Mouse (Mus musculus) embryonic fibroblast, embryonic 13.5 days (primary cell): Measurements from ENCODE around the gene Cyp27b1. TPM values are rescaled to one million over a fixed set of nuclear protein-coding genes. Genes with fewer than 3 reads are reported as not detected.

ENCODE experiments used
- H3K27ac ChIP-seq: 2 replicates; pipeline ENCODE4 v1.5.1; 2012; ENCODE audit warnings: low read length, control low read depth, inconsistent platforms; ENCODE audit not compliant: insufficient read depth
- H3K4me1 ChIP-seq: 2 replicates; pipeline ENCODE4 v1.6.1; 2011; ENCODE audit warnings: low read length; ENCODE audit not compliant: control insufficient read depth, insufficient read depth
- H3K4me3 ChIP-seq: 2 replicates; pipeline ENCODE4 v1.5.1; 2011; ENCODE audit warnings: mild to moderate bottlenecking, control low read depth, low read length; ENCODE audit not compliant: insufficient read depth
- CTCF ChIP-seq: IDR thresholded peaks from 2 replicates; pipeline ENCODE4 v1.5.1; 2011; ENCODE audit warnings: mild to moderate bottlenecking, control low read depth, low read length, moderate library complexity, borderline replicate concordance; ENCODE audit not compliant: insufficient read depth
- POLR2A ChIP-seq: IDR thresholded peaks from 2 replicates; pipeline ENCODE4 v1.6.1; 2011; ENCODE audit warnings: low read depth, mild to moderate bottlenecking, control low read depth, low read length, moderate library complexity
- polyA plus RNA-seq: library from polyadenylated mRNA; stranded (reverse); fragments of >200 nt; gene quantifications from 2 replicates; pipeline ENCODE4 v1.2.4, GENCODE M21; 2011; ENCODE audit warnings: low read depth; ENCODE audit not compliant: missing spikeins, insufficient read length

Cyp27b1 gene
- polyA plus RNA-seq, 1 experiment, result not detected

- TF ChIP-seq CTCF (no peak), POLR2A (no peak)
- no peak within 1 kb of the TSS for H3K27ac ChIP-seq
- H3K4me3 ChIP-seq, result no peak within 1 kb of the TSS
- 0 out of 2 replicates have a peak, but pooled peaks cover 1% of the 10 kb centered on the region for H3K4me1 ChIP-seq
These were observed 27.0 kb downstream of the Cyp27b1 start, which contains the start of gene Agap2 for GRCm38 (mm10) chr10:127075080-127075479. Gene Agap2 (plus strand): TSS chr10:127075284.

- Histone ChIP-seq H3K4me1 (0 out of 2 replicates have a peak, but pooled peaks cover 1% of the 10 kb centered on the region), H3K4me3 (no peak overlapping the region), H3K27ac (no peak overlapping the region)
- TF ChIP-seq POLR2A, result no peak
- no peak for TF ChIP-seq CTCF
These were observed 27.6 kb downstream of the Cyp27b1 start for GRCm38 (mm10) chr10:127075651-127076050.

DNA sequence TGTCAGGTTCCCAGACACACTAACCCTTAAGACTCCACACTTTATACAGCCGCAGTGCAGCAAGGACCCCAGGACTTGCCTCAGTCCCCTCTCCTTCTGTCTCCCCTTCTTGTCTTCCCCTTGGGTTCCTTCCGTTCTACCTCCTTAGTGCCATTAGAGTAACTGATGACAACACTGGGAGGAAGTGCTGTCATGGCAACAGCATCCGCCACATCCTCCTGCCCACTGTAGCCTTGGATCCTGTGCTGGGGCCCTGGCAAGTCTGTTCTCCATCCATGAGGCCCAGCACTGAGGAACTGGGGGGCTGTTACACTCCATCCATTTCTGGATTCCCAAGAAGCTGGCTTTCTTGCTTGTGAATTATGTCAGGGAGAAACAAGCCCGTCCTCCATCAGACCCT, 28.0 kb downstream of the Cyp27b1 start:
- no peak for TF ChIP-seq CTCF
- no peak for TF ChIP-seq POLR2A
- 0 out of 2 replicates have a peak, but pooled peaks cover 1% of the 10 kb centered on the region for H3K4me1 ChIP-seq
- H3K27ac ChIP-seq, result no peak overlapping the region
- H3K4me3 ChIP-seq, result no peak overlapping the region

DNA sequence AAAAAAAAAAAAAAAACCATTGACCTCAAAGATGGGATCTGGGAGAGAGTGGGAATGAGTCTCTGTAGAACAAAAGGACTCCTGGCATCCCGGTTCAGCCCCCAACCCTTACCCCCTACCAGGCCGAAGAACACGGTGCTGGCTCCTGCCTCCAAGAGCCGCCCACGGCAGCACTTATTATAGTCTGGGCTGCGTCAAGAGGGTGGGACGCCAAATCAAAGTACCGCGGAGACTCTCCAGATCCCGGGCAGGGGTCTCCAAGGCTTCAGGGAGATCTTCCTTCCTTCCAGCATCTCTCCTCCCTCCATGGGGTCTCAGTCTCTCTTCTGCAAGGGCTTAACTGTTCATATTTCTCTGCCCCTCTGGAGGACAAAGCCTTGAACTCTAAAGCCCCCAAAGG, 29.5 kb downstream of the Cyp27b1 start:
- H3K4me3 ChIP-seq, result no peak overlapping the region
- no peak for TF ChIP-seq CTCF
- no peak for TF ChIP-seq POLR2A
- H3K4me1 ChIP-seq, result 0 out of 2 replicates have a peak, but pooled peaks cover 1% of the 10 kb centered on the region

DNA sequence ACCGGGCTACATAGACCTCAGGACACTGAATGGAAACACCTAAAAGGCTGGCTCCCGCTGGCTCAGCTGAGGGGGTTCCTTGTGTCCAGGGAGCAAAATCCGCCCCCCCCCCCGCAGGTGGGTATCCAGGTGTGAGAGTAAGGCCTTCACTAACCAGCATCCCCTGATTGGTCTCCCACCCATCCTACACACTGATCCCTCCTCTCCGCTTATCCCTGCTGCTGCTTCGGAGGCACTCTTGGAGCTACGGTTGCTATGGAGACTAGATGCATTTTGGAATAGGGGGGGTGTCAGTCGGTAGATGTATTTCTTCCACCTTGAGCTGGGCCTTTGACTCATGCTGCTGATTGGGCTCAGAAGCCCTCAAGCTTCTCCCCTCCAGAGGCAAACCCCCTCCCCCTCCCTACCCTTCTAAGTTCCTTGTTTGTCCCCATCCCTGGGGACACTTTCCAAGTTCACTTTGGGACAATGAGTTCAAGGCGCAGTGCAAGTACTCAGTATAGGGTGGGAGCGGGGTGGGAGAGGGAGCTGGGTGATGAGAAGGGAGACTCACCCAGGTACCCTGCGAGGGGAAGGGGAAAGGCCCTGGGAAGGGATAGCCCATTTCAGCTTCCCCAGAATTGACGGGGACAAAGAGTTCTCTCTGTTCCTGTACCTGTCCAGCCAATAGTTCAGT, 30.1 kb downstream of the Cyp27b1 start:
- Histone ChIP-seq H3K4me3 (no peak overlapping the region), H3K27ac (no peak overlapping the region), H3K4me1 (0 out of 2 replicates have a peak, but pooled peaks cover 1% of the 10 kb centered on the region)
- TF ChIP-seq CTCF (no peak), POLR2A (no peak)

More for the DNA sequence above, 29.5 kb downstream of the Cyp27b1 start:
- no peak overlapping the region for H3K27ac ChIP-seq

DNA sequence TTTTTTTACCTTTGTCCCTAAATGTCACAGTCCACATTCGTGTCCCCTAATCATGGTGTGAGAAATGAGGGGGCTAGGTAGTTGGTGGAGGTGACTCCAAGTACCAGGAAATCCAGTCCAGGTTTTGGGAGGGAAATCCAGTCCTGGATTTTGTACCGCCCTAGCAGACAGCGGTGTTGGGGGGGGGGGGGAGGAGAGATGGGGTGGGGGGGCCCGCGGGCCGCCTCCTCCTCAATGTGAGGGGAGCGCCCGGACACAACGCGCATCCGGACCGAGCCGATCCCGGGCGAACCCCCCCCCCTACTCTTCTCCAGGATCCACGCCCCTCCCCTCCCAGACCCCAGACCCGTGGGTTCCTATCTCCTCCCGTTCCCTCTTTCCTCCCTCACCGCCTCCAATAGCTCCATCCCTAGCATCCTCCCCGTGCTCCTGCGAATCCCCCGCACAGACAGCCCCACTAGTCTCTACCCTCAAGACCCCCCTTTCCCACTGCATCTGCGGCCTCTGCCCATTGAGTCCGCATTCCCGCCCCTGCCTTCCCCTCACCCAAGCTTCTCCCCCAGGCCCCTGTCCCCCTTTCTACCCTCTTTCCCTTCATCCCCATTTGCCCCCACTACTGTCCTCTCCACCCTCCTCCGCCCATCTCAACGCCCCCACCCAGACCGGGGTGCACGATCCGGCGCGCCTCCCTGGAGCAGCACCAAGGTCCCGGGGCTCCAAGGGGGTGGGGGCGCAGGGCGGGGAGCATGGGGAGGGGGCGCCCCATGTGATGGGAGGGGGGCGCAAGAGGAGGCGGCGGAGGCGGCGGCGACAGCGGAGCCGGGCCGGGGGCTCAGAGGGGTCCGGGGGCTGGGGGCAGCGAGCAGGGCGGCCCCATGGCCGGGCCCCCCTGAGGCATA, 30.9 kb downstream of the Cyp27b1 start:
- H3K27ac ChIP-seq, result no peak overlapping the region
- H3K4me3 ChIP-seq, result peak overlapping the region; percentile 7; the same call in 1 of the 2 replicates
- no peak for TF ChIP-seq POLR2A
- no peak for TF ChIP-seq CTCF
- H3K4me1 ChIP-seq, result 0 out of 2 replicates have a peak, but pooled peaks cover 1% of the 10 kb centered on the region

- Histone ChIP-seq H3K4me1 (0 out of 2 replicates have a peak, but pooled peaks cover 1% of the 10 kb centered on the region), H3K4me3 (no peak overlapping the region)
These were observed 31.8 kb downstream of the Cyp27b1 start for GRCm38 (mm10) chr10:127079665-127080391.

DNA sequence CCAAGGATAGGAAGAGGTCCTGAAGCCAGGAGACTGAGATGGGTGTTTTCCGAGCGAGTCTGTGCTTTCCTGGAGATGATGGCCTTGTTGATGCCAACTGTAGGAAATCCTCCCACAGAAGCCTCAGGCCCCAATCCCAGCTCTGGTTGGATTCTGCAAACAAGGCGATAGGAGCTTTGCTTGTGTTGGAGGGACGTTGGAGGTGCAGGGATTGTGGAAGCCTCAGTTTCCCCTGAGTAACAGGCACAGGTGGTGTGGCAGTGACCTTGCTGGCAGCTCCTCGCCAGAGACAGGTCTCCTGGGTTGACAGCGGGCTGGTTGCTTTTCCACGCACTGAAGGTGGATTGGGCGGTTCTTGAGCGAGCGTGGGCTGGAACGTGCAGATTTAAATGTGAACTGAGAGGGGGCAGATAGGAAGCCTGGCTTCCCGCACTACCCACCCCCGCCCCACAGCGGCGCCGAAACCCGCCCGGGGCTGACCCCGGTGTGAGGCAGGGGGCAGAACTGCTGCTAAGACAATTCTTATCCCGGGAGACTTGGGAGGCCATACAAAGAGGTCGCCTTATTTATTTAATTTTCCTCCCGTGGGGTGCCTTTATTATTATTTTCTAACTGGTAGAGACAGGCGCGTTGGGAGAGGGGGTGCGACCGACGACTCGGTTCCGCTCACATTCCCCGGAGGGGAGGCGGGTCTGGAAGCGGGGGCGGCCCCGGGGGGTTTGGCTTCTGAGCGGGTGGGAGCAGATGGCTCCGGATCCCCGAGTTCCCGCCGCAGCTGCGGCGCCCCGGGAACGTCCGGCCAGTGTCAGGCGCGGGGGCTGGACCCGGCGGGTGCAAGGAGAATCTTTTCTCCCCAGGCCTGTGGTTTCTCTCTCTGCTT, 33.1 kb downstream of the Cyp27b1 start:
- TF ChIP-seq CTCF, result no peak
- no peak for TF ChIP-seq POLR2A

More at GRCm38 (mm10) chr10:127079665-127080391, 31.8 kb downstream of the Cyp27b1 start:
- 0 out of 2 replicates have a peak, but pooled peaks have one; percentile 16 for TF ChIP-seq CTCF
- TF ChIP-seq POLR2A, result no peak
- no peak overlapping the region for H3K27ac ChIP-seq

More for the DNA sequence above, 33.1 kb downstream of the Cyp27b1 start:
- no peak overlapping the region for H3K4me3 ChIP-seq
- H3K27ac ChIP-seq, result no peak overlapping the region
- 0 out of 2 replicates have a peak, but pooled peaks cover 1% of the 10 kb centered on the region for H3K4me1 ChIP-seq
